Mouse (Mus musculus) liver (tissue): Measurements from ENCODE around the gene Srr.

Source experiments
- DNase-seq: peaks from one replicate; pipeline ENCODE4 v3.0.0-alpha.2; 2020; ENCODE audit warnings: mixed read lengths

The Srr gene

GRCm38 (mm10) chr11:74902416-74902815, 23.3 kb downstream of the Srr start:
- no peak for DNase-seq

- no peak for DNase-seq
These were observed 24.2 kb downstream of the Srr start for GRCm38 (mm10) chr11:74901555-74901954.

DNA sequence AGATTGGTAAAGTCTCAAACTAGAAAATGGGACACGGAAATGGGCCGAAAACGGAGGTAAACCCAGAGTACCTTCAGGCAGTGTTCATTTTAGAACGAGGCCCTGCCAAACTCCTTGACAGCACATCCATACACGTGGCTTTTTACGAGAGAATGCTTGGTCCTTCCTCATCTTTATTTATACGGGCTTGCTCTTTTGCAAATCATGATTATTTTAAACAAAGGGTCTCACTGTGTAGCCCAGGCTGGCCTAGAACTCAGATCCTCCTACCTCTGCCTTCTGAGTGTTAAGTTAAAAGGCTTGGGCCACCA, 27.3 kb downstream of the Srr start:
- DNase-seq = no peak

DNA sequence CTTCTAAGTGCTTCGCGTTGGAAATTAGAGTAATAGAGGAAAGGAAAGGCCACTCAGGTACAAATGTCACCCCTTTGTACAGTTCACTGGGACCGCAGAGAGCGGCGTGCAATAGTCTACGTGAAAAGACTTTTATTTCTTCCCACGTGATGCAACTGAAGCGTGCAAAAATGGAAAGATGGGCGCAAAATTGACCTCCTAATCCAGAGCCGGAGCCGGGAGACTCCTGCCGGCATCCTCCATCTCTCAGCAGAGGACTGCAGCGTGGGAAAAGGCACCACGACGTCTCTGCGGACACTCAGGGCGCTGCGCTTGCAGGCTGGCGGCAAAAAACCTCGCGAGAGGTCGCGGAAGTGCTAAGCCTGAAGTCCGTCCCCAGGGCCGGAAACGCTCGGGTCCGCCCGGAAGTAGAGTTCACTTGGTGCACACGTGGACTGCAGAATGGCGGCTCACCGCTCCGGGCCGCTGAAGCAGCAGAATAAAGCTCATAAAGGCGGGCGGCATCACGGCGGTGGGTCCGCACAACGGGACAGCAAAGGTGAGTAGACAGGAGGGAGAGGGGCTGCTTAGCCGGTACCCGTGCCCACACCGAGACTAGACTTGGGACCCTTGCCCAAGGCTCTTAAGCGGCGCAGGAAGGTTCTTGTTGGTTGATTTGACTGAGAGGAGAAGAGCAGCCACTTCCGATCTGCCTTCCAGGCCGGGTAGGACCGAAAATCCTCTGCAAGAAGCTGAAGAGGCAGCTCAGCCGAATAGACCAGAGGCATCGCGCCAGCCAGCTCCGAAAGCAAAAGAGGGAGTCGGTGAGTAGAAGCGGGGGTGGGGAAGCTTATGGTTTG, 27.9 kb downstream of the Srr start, which contains the start of gene Tsr1:
Gene Tsr1 (plus strand): TSS at position 394 of the 839 bp plus-strand sequence.
- peak; percentile 90 for DNase-seq

GRCm38 (mm10) chr11:74896901-74897677, 28.7 kb downstream of the Srr start, which contains the start of gene Sgsm2:
TSS of gene Sgsm2 (minus strand) at chr11:74897060.
- peak; percentile 81 for DNase-seq

- peak; percentile 71 for DNase-seq
These were observed 29.5 kb downstream of the Srr start for GRCm38 (mm10) chr11:74895980-74896900.

DNA sequence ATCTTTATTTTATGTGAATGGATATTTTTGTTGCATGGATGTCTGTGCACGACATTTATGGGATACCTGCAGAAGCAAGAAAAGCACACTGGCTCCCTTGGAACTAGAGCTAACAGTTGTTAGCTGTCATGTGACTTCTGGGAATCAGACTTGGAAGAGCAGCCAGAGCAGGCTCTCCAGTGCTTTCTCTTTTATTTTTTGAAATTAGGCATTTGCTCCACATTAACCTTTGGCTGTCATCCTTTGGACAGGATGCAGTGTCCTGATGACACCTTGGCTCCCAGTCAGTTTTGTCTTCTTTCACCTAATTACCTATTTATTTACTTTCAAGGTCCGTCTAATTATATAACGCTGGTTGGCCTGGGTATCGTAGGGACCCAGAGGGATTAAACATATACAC, 31.1 kb downstream of the Srr start:
- no peak for DNase-seq

DNA sequence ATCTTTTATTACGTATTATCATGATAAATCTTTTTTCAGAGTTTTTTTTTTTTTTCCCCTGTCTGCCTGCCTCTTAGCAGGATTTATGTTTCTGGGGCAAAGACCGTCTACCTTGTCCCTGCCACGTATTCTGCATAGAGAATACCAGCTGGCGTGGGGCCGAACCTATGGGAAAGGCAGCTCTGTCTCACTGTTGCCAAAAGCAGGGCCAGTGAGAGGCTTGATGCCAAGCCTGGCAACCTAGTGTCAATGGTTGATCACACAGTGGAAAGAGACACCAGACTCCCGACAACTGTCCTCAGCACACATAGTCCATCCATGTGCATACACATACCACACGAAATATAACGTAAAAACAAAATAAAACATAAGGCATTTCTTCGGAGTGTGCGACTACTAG, 42.6 kb downstream of the Srr start:
- DNase-seq = no peak

GRCm38 (mm10) chr11:74881979-74882378, 43.8 kb downstream of the Srr start:
- DNase-seq = no peak

DNA sequence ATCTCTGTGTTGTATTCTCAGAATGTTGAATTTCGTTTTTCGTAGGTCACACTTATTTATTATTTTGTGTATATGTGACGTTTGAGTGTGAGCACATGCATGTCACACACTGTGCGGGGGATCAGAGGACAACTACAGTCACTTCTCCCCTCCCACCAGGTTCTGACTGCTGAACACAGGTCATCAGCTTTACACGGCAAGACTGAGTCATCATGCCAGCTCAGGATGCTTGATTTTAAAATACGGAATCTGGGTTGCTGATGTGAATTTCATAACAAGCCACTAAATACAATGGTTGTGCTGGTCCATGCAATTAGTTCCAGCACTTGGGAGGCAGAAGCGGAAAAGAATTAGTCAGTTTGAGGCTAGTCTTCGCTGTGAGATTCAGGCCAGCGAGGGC, 44.7 kb downstream of the Srr start:
- no peak for DNase-seq

GRCm38 (mm10) chr11:74876801-74877200, 48.9 kb downstream of the Srr start:
- DNase-seq = no peak

DNA sequence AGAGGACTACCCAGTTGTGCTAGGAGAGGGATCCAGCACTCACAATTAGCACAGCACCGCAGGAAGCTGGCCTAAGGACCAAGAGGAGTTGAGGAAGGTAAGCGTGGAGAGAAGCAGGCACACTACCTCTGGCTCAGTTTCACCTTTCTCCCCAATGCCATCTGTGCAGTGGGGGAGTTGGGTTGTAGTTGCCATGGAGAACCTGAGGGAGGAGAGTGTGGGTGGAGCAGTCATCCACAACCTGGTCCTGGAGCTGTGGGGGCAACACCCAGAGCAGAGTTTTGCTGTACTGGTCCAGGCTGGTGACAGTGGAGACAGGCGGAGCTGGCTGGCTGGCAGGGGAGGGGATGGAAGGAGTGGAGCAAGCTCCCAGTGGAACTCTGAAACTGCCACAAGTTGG, 51.1 kb downstream of the Srr start:
- no peak for DNase-seq

GRCm38 (mm10) chr11:74870991-74871622, 54.6 kb downstream of the Srr start:
- DNase-seq = no peak

DNA sequence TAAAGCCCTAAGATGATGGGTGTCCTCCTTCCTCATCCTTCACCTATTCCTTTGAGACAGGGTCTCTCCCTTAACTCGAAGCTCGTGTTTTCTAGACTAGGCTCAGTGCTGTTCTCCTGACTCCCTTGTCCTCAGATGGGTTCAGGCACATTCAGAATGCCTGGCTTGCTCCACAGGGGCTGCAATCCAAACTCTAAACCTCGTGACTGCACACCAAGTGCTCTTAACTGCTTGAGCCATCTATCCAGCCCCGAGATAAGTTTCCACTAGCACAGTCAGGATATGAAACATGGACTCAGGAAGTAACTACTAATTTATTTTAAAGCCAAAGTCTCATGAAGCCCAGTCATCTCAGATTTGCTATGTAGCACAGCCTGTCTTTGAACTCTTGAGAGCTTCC, 55.2 kb downstream of the Srr start:
- DNase-seq = no peak

- no peak for DNase-seq
These were observed 56.1 kb downstream of the Srr start for GRCm38 (mm10) chr11:74869603-74870002.

DNA sequence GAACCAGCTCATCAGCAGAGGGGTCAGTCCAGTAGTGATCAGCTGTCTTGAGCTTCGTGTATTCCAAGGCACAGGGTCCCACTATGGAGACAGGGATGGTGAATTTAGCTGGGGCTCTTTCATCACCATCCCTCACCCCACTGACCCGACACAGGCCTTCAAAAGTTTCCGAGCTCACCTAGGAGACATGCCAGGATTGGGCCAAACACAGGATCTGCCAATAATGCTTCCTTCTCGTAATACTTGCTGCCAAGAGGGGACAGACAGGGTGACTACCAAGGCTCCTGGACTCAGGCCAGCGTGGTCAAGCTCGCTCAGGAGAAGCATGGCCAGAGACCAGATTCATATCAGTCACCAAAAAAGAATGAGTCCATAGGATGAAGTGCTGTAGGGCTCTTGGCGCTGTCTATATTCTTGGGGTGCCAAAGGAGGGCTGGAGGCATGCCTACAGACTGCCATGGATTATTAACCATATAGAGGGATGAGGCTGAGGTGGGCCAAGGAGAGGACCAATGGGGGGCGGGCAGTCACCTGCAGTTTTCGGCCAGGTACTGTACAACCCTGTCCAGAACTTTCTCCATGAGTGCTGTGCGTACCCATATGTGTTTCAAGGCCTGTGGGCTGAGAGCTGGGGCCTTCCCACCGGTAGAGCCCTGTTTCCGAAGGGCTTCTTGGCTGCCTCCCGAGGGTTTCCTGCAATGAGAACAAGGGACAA, 57.5 kb downstream of the Srr start:
- DNase-seq = no peak

GRCm38 (mm10) chr11:74867181-74867580, 58.6 kb downstream of the Srr start:
- DNase-seq = no peak

- DNase-seq = no peak
These were observed 59.1 kb downstream of the Srr start for GRCm38 (mm10) chr11:74866640-74867039.

DNA sequence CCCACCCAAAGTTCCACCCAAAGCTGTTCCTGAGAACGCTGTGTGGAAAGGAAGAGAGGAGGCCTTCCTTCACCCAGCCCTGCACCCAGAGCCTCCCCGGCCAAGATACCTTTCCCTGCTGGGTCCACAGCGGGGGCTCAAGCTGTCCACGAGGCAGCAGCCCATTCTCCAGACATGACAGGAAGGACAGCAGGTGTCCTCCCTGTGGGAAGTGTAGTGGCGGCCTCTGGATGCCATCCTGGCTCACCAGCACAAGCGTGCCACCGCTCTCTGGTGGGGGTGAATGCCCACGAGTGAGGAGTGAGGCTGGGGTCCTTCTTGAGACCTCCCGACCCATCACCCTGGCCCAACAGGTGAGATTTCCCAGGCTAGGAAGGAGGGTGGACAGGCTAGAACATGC, 60.5 kb downstream of the Srr start:
- no peak for DNase-seq

DNA sequence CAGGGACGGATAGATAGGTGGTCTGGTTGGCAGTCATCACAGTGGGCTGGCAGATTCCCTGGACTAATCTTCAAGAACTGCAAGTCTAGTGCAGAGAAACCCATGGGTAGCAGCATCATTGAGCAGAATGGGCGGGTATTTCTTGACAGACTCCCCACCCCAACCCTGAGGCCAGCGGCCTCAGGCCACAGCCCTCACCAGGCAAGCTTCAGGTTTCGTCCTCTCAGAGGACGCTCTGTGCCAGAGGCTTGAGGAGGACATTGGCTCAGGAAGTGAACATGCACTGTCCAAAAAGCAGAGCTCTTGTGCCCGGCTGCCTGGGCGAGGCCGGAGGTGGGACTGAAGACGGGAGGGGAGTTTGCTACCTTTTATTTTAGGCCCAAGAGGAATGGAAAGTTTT, 61.3 kb downstream of the Srr start:
- DNase-seq = no peak

DNA sequence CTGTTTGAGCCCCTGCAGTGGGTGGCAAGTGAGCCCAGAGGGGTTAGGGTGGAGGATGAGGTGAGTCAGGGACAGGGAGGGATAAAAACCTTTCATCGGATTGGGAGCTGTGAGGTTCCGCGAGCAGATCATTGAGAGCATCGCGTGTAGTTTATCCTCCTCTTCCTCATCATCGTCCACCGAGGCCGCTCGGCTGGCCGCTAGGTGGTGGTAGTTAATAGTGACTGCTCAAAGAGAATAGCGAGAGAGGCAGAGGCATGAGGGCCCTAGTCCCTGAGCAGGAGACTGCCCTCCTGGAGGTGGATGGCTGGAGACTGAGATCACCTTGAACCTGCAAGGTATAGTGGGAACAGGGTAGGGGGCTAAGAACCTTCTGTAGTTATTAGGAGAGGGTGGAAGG, 62.3 kb downstream of the Srr start:
- DNase-seq = peak; percentile 49

- no peak for DNase-seq
These were observed 63.6 kb downstream of the Srr start for GRCm38 (mm10) chr11:74862129-74862528.
